Mouse (Mus musculus) thymus, postnatal 14 days (tissue): Measurements from ENCODE around the gene Rtn4.
A peak's percentile ranks its signal among the peaks of the same experiment; 100 is the strongest.
"Not testable (repeated sequence)": the region's sequence is repeated elsewhere in the genome, so short reads cannot be mapped to it uniquely, and the experiment has no call there.

Source experiments
- DNase-seq: peaks from one replicate; pipeline ENCODE4 v3.0.0; 2021

The Rtn4 gene

DNA sequence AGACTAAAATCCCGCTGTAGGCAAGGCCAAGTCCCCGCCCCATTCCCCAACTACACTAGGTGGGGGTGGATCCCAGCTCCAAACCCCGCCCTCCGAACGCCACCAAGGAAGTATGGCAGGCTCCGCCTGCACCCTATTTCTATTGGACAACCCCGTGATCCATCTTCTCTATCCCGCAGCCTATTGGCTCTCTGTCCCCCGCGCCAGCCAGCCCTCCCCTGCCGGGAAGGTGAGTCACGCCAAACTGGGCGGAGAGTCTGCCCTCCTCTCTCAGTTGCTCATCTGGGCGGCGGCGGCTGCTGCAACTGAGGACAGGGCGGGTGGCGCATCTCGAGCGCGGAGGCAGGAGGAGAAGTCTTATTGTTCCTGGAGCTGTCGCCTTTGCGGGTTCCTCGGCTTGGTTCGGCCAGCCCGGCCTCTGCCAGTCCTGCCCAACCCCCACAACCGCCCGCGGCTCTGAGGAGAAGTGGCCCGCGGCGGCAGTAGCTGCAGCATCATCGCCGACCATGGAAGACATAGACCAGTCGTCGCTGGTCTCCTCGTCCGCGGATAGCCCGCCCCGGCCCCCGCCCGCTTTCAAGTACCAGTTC lies at the start of gene Rtn4:
Gene Rtn4, plus strand, starts transcription at position 265 of the 590 bp plus-strand sequence.
- peak; percentile 98 for DNase-seq

DNA sequence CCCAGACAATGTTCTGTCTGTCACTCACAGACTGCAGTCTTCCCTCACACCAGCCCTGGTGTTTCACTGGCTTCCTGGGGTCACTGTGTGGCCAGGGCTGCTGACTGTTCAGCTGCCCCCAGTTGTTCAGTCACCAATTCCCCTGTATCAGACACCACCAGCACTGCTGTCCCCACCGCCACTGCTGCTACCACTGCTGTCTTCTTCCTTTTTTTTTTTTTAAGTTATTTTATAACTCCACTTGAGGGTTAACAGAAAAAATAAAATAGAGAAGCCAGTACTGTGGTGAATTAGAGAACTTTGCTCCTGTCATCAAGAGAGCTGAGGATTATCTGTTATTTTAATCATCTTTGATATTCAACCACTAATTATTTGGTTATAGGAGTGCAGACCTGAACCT lies 48.3 kb upstream of the Rtn4 start:
- no peak for DNase-seq

DNA sequence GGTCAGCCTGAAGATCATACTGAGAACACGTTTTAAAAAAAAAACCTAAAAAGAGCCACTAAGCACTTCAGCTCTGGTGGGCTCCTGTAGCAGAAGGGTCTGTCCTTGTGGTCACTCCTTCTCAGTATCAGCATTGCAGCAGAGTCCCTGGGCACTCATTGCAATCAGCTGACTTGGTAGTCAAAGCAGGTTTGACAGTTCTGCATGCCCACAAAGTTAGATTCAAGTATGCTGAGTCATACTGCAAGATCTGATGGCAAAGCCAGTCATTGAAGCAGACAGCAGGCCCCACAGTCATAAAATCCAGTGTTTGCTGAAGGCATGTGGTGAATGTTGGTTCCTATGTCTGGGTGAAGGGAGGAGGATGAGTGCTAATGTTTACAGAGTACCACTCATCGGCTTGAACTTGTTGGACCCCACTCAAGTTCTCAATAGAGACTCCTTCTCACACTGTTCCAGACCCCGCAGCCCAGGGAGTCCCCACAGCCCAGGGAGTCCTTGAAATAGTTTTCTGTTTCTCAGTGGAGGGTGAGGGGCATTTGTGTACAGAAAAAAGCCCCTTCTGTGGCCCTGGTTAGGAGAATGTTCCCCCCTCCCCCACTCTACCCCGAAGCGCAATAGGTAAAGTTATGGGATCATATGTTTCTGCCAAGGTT lies 47.2 kb upstream of the Rtn4 start:
- DNase-seq = no peak

DNA sequence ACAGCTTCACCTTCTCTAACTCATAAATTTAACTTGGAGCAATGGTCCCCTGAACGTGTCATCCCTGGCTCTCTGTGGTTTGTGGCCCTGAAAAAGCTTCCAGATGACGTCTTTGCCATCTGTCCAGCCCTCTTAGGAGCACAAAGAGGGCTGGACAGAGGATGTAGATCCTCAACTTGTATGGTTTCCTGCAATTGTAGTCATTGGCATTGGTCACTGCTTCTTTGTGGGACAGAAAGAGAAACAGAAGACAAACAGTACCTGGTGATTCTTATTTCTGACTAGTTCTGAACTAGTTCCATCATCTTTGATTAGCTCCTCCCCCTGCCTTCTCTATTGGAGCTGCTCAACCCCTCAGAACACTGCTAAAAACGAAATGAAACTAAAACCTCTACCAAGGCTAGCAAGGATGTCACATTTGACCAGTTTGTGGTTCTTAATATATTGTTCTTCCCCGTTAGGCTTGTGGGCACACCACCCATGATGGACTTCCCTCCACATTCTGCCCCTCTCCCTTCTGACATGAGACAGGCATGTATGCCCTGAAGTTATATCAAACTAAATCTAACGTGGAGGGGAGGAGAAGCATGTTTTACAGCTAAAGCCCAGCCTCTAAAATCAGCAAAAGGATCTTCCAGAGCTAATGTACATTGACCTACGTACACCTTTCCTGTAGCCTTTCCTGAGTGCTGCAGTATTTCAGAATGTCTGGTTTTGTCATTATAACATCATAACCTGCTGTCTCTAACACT lies 45.0 kb upstream of the Rtn4 start:
- DNase-seq = no peak

DNA sequence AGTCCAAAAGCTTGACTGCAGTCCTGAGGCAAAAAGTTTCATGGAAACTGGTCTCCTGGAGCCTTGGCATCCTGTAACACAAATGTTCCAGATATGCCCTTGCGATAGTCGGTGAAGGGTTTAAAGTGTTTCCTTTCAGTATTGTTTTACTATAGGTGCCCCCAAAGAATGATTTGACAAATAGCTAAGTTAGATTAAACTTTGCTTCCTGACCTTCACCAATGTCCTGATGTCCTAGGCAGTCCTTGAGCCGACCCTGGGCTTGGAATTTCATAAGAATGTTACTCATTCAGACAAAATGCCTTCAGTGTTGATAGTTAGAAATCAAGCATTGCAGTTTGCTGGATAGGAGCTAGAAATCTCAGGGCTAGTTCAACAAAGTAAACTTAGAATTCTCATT lies 37.4 kb upstream of the Rtn4 start:
- DNase-seq = not testable (repeated sequence)

DNA sequence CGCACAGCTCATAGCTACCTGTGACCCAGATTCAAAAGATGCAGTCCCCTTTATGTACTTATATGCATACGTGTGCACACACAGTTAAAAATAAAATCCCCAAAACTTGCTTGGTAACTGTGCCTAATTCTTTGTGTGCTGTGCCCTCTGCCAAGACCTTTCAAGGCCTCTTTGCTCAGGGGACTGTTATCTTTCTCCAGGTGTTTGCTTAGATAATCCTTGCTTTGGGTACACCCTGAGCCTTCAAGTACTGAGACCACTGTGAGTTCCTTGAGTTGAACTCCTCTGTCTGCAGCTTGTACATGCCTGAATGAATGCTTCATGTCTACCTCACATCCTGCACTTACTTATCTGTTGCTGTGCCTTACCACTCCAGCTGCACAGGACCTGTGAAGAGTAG lies 32.0 kb upstream of the Rtn4 start:
- DNase-seq = no peak

DNA sequence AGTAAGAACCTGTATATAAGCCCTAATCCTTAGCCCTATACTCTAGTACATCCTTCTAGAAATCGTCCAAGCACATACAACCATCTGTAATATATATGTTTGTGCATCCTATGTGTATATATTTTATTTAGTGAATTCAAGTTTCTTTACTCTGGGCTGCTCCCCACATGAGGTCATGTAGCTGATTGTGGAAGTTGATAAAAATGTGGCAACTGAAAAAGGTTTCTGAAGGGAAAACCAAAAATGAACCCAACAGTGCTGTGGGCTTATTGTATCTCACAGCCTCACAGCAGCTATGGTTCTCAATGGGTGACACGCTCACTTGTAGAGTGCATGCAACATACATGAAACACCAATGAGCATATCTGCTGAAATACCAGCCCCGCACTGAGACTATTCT lies 25.1 kb upstream of the Rtn4 start:
- no peak for DNase-seq

DNA sequence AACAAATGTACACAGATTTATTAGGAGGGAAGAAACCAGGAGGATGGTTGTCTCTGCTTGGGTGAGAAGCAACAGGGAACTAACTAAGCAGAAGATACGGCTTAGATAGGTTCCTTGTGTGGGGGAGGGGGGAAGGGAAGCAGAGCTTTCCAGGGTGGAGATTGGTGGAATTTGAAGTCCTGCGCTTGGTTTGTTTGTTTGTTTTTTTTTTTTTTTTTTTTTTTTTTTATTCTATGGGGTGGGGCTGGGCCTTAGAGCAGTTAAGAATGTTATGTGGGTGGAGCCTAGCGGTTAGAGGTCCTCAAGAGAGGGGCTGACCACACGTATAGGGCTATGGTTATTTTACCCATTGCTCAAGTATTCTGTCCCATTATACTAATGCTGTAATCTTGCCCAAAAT lies 23.0 kb upstream of the Rtn4 start:
- DNase-seq = no peak

DNA sequence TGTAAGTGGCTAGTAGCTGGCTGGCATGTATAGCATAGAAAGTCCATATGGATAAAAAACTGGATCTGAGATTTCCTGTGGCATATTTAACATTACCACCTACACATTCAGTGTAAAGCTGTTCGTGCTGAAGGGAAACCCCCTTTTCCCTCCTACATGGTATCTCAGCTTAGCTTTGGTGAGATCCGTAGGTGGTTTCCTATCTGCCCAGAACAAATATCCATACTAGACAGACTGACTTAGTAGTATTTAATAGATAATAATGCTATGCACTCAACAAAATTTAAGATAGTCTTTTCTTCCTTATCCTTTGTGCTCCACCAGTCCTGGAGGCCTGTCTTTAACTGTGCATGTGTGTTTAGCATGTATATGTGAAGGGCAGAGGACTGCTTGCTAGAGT lies 19.4 kb upstream of the Rtn4 start:
- DNase-seq = no peak

DNA sequence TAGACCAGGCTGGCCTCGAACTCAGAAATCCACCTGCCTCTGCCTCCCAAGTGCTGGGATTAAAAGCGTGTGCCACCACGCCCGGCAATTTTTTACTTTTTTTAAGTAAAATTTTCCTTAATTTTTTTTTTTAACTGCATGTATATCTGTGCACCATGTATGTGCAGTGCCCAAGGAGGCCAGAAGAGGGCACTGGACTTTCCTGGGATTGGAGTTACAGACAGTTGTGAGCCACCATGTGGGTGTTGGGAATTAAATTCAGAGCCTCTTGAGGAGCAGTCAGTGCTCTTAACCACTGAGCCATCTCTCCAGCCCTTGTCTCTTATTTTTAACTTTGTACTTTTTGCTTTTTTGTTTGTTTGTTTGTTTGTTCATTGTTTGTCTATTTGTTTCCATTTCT lies 16.0 kb upstream of the Rtn4 start:
- DNase-seq = peak; percentile 53

DNA sequence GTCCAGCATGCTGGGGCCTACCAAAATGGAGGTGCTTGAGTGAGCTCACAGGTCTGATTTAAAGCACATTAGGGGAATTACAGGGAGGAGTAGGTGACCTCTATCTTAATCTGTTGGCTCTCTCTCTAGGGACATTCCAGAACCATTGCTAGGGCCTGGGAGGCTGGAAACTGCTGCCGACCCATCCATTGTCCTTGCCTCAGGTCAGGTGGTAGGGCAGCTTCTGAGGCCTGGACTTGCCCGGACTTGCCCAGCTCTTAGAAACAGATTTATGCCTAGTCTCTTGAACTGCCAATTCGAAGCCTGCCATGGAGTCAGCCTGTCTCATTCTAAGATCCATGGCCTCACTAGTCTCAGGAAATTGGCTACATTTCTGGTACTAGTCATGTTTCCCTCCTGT lies 12.8 kb upstream of the Rtn4 start:
- DNase-seq = no peak

DNA sequence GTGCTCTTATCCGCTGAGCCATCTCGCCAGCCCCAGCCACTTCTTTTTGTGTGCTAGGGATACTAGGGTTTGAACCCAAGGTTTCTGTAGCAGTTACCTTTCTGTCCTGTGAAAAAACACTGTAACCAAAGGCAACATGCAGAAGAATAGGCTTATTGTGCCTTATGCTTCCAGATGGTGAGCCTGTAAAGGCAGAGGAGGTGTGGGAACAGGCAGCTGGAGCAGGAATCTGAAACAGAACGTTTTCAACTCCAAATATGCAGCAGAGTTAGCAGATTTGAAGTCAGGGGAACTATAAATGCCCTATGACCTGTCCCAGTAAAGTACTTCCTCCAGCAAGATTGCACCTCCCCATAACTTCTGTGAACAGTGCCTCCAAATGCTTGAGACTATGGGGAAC lies 12.0 kb upstream of the Rtn4 start:
- no peak for DNase-seq

DNA sequence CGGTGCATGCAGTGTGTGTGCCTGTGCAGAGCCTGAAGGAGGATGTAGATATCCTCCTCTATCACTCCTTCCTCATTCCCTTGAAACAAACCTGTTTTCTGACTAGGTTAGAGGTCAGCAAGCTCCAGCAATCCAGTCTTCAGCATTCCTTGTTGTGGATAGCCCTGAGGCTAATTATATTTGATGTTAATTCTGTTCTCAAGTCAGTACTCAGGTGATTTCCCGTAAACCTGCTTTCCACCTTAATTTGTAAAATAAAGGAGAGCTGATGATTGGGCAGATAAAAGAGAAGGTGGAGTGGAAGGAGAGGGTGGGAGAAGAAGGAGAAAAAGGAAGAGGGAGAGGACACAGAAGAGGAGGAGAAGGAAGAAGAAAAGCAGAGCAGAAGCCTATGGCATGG lies 8.5 kb upstream of the Rtn4 start:
- no peak for DNase-seq

DNA sequence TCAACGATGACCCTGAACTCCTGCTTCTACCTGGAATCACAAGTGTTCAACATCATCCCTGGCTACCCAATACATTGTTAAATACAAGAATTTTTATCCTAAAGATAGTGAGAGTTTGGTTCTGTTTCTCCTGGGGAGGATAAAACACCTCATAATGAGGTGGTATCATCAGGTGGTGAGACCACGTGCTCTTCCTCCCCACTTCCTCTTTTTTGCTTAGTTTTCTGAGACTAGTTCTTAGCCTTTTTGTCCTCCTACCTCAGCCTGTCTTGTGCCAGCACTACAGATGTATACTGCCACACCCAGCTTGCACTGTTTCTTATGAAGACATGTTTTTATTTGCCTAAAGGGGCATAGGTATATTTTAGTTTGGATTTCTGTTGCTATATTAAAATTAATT lies 6.6 kb upstream of the Rtn4 start:
- no peak for DNase-seq

DNA sequence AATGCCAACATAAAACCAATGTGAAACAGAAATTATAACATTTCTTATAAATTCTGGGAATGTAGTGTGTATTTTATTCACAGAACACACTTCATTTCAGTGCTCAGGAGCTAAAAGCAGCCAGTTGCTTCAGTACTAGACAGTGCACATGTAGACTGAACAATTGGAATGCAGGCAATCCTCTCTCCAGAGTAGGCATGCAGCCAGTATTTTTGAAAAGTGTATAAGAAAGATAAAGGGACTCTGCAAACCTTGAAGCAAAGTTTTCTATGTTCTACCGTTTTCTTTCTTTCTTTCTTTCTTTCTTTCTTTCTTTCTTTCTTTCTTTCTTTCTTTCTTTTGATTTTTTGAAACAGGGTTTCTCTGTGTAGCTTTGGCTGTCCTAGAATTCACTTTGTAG lies 1.2 kb upstream of the Rtn4 start:
- DNase-seq = no peak

DNA sequence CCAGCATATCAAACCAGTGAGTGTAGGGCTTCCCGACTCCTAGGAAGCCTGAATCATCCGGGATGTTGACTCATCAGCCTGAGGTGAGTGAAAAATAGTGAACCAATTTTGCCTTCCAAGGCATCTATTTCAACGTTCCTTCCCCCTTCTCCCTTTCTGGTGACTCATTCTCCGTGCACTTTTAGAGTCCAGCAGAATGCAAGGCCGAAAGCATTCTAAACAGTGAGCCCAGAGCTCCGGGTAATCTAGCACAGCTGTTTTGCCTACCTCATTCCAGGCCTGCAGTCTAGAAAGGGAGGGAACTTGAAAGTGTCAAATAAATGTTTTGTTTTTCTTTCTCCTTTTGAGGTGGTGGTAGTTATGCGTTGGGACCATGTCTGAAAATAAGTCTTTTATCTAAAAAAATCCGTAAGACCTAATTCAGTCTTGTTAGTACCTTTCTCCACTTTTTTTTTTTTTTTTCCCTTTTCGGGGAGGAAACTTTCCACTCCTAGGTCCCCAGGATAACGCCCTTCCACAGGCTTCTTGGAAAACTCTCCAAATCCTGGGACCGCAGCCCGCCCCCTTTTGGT lies 550 bp upstream of the Rtn4 start:
- peak; percentile 16 for DNase-seq

DNA sequence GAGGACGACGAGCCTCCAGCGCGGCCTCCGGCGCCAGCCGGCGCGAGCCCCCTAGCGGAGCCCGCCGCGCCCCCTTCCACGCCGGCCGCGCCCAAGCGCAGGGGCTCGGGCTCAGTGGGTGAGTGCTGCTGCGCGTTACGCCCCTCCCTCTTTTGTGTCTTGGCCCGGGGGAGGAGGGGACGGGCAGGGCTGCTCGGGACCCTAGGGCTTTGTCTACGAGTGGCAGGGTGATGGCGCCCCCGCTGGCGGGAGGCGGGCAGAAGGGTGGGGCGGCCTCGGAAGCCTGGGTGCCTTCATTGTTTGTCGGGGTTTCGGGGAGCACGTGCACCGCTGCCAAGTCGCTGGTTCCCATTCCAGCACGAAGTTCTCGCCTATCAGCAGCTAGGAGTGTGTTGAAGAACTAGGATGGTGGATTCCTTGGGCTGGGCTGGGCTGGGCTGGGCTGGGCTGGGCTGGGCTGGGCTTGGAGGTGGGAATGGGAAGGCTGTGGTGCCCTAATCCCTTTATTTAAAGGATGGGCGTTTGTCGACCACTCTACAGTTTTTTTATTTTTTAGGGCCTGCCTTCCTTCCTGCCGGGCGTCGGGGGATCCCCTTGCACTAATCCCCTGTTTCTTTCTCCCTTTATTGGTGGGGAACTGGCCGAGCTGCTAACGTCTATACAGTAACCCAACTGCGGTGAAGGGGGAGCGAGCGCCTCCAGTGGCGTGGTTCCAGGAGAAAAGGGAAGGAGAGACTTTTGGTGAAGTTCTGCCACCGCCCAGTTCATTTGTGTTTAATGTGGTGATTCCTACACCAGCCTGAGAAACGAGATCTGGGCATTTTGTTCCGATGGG lies 1.0 kb downstream of the Rtn4 start:
- DNase-seq = peak; percentile 97

DNA sequence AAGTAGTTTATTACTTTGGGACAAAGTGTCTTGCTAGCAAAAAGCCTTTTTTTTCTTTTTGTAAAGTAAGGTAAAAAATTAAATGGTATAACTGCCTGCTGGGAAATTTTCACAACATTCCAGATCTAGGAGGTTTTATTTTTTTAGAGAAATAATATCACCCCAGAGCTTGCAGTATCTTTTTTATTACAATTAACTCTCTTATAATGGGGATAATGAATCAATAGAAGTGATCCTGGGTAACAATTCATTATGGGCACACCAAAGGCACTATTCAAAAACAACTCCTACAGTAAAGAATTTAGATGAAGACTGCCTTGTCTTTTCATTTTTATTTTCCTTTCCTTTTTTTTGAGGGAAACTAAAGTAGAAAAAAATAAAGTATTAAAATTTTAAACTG lies 2.0 kb downstream of the Rtn4 start:
- DNase-seq = no peak

DNA sequence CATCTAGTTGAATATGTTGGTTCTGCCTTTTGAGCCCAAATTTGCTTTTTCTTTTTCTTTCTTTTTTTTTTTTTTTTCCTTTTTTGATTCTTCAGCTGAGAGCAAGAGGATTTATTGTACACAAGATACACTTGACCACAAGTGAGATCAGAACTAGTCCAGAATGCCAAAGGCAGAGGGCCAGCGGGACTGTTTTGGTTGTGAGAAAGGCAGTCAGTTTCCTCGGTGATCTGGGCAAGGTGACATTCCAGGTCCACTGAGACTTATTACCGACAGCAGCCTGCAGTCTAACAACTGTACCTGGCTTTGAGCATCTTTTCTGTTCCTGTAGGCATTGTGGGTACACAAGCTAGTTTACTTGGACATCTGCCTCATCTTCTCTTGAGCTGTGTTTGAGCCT lies 10.0 kb downstream of the Rtn4 start:
- DNase-seq = no peak

DNA sequence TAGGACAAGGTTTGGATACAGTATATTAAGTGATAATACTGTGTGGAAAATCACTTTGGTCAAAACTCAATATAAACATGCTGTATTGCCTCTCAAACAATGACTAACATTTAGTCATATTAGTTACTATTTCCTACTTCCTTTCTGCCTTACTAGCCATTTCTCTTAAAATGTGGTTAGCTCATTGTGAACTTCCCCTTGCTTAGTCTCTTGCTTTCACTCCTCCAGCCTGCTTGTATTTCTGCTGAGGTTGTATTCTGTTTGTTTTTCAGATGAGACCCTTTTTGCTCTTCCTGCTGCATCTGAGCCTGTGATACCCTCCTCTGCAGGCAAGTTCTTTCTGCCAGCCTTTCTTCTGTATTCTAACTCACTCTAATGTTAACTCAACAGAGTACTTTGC lies 12.5 kb downstream of the Rtn4 start:
- no peak for DNase-seq

DNA sequence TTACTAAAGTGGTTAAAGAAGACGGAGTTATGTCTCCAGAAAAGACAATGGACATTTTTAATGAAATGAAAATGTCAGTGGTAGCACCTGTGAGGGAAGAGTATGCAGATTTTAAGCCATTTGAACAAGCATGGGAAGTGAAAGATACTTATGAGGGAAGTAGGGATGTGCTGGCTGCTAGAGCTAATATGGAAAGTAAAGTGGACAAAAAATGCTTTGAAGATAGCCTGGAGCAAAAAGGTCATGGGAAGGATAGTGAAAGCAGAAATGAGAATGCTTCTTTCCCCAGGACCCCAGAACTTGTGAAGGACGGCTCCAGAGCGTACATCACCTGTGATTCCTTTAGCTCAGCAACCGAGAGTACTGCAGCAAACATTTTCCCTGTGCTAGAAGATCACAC lies 14.1 kb downstream of the Rtn4 start:
- DNase-seq = no peak

DNA sequence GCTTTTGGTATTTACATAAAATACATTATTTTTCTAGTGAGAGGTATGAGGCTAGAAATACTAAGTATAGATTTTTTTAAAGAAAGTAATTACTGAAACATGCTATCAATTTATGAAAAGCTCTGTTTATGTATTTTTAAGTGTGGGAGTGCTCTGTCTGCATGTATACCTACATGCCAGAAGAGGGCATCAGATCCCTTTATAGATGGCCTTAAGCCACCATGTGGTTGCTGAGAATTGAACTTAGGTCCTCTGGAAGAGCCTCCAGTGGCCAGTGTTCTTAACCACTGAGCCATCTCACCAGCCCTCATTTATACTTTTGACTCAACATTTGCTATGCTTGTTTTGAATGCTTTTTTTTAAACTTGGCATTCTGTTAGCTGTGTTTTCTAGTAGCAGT lies 16.8 kb downstream of the Rtn4 start:
- no peak for DNase-seq

DNA sequence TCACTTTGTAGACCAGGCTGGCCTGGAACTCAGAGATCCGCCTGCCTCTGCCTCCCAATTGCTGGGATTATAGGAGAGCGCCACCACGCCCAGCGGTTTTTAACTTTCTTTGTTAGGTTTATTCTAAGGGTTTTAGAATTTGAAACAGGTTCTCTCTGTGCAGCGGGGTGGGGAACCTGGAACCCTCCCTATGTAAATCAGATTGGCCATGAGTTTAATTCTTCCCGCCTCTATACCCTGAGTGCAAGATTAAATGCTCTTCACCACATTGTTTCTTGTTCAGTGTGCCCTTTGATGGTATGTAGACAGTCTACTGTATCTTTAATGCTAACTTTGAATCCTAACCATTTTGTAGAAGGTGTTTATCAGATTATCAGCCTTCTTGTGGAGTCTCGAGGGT lies 21.4 kb downstream of the Rtn4 start:
- no peak for DNase-seq
